ENCODE assay signal across 17 mouse cellular contexts in the genomic region with DNA sequence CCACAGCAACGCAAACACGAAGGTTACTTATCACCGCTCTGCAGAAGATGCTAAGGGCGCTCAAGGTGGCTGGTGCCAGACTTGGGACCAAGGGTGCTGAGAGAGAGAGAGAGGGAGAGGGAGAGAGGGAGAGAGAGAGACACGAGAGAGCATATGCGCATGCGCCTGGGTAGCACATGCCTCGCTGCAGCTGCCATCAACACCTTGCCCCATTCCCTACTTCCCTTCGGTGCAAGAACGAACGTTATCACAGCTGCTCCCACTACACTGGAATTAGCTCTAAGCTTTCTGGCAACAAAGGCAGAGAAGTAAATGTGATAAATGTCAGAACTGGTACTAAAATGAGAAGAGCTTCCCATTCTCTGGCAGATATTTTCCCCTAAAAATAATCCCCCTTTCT.
DNase-seq lines count a peak whose midpoint lies in the region; ATAC-seq and TF ChIP-seq lines count a peak whose summit lies in the region.
"Had no signal": no experiment of that assay in that cellular context is flagged by ENCODE, and none has a peak within 500 bp of the region (broad histone marks: within the 10 kb centered on the region; RNA-seq: fewer than 3 reads in every experiment).

No protein-coding gene starts in this region.

- peaks cover 54% of the 10 kb centered on the region for H3K4me1 ChIP-seq in heart, embryonic 12.5 days (replicated peaks)
- H3K4me1 ChIP-seq in heart, adult 2 months (ENCODE audit: control insufficient read depth, insufficient read depth, low read length): peaks cover 2% of the 10 kb centered on the region; the same call in 1 of the 2 replicates
- peaks cover 11% of the 10 kb centered on the region for H3K4me1 ChIP-seq in kidney, postnatal 0 days (replicated peaks; ENCODE audit: insufficient read depth, low read length)
- peaks cover 57% of the 10 kb centered on the region for H3K4me1 ChIP-seq in thymus, adult 2 months (replicated peaks; ENCODE audit: control insufficient read depth, insufficient read depth, low read length)

- H3K27ac ChIP-seq in heart, embryonic 12.5 days (ENCODE audit: poor library complexity, severe bottlenecking): peak overlapping the region; percentile 96
- no peak overlapping the region; the same call in 1 of the 2 replicates for H3K27ac ChIP-seq in heart, adult 2 months
- H3K27ac ChIP-seq in kidney, postnatal 0 days: peak overlapping the region; percentile 82
- 0 out of 2 replicates have a peak overlapping the region, but pooled peaks have one; percentile 9 for H3K27ac ChIP-seq in thymus, adult 2 months (ENCODE audit: control insufficient read depth, insufficient read depth, low read length)

- DNase-seq in heart, adult 2 months: no peak
- DNase-seq in kidney, postnatal 0 days (ENCODE audit: low spot score): no peak
- no peak for DNase-seq in kidney, postnatal 4 days
- no peak for DNase-seq in thymus, adult 2 months
- no peak for DNase-seq in thymus, postnatal 25 days
- DNase-seq in retina, postnatal 1 day: no peak
- DNase-seq: adrenal gland, adult 8-10 months; cerebellum, adult 8-10 months; kidney, adult 11 months; layer of hippocampus, postnatal 36 days; liver; lung, adult 18-20 months; lung, postnatal 36 days; midbrain, embryonic 14.5 days had no signal

- TF ChIP-seq EP300 in heart, adult 2 months (IDR thresholded peaks at IDR 0.05; ENCODE audit: insufficient read depth, low read depth, low read length): no peak

- 25% methylated on average over 11 of the region's 11 CpGs for WGBS in heart, embryonic 12.5 days
- 53% methylated on average over 11 of the region's 11 CpGs for WGBS in heart, adult 2 months
- 60% methylated on average over 11 of the region's 11 CpGs for WGBS in kidney, postnatal 0 days
- WGBS in thymus, adult 2 months: 97% methylated on average over 11 of the region's 11 CpGs

- H3K79me2 ChIP-seq in heart, adult 2 months (replicated peaks; ENCODE audit: control insufficient read depth, insufficient read depth, low read length): no peaks in the 10 kb centered on the region

- TF ChIP-seq POLR2A in heart, adult 2 months (IDR thresholded peaks at IDR 0.05; ENCODE audit: insufficient read depth, low read depth, low read length): no peak
- TF ChIP-seq POLR2A in thymus, adult 2 months (IDR thresholded peaks at IDR 0.05; ENCODE audit: control insufficient read depth, extremely low read depth, insufficient read depth, low read length, poor library complexity): no peak

- H3K9ac ChIP-seq in heart, embryonic 12.5 days: no peak overlapping the region
- H3K9ac ChIP-seq in heart, adult 2 months (ENCODE audit: low read depth, low read length): no peak overlapping the region
- no peak overlapping the region for H3K9ac ChIP-seq in kidney, postnatal 0 days (ENCODE audit: low read depth, low read length)

- no peak overlapping the region for H3K4me2 ChIP-seq in heart, embryonic 12.5 days
- no peak overlapping the region for H3K4me2 ChIP-seq in kidney, postnatal 0 days (ENCODE audit: low read length)

- H3K27me3 ChIP-seq in heart, embryonic 12.5 days (replicated peaks): no peaks in the 10 kb centered on the region
- H3K27me3 ChIP-seq in heart, adult 2 months (ENCODE audit: control insufficient read depth, insufficient read depth, low read length): no peaks in the 10 kb centered on the region
- no peaks in the 10 kb centered on the region for H3K27me3 ChIP-seq in kidney, postnatal 0 days (ENCODE audit: insufficient read depth, low read length)
- H3K27me3 ChIP-seq in thymus, adult 2 months (ENCODE audit: control insufficient read depth, insufficient read depth, low read length): no peaks in the 10 kb centered on the region

- H3K36me3 ChIP-seq in heart, embryonic 12.5 days: peaks cover 13% of the 10 kb centered on the region
- no peaks in the 10 kb centered on the region for H3K36me3 ChIP-seq in heart, adult 2 months (ENCODE audit: control insufficient read depth, insufficient read depth, low read length)
- no peaks in the 10 kb centered on the region for H3K36me3 ChIP-seq in kidney, postnatal 0 days (ENCODE audit: insufficient read depth, low read length)
- 0 out of 2 replicates have a peak, but pooled peaks cover 5% of the 10 kb centered on the region for H3K36me3 ChIP-seq in thymus, adult 2 months (ENCODE audit: control insufficient read depth, insufficient read depth, low read length)

- intact Hi-C loops in heart, adult 2 months (cut with DNase I): no loop called here

- no peak for TF ChIP-seq CTCF in heart, adult 2 months (IDR thresholded peaks at IDR 0.05)
- no peak for TF ChIP-seq CTCF in kidney, postnatal 0 days (IDR thresholded peaks at IDR 0.05; ENCODE audit: low read depth)
- TF ChIP-seq CTCF in thymus, adult 2 months (IDR thresholded peaks at IDR 0.05; ENCODE audit: borderline replicate concordance, control insufficient read depth, extremely low read depth, insufficient read depth, low read length, poor library complexity): no peak

- ATAC-seq in heart, embryonic 12.5 days (ENCODE audit: insufficient number of reproducible peaks, low FRiP score): no peak
- no peak for ATAC-seq in kidney, postnatal 0 days (replicated peaks; ENCODE audit: low FRiP score, low read depth)
- ATAC-seq: CD4-positive, CD25-positive, alpha-beta regulatory T cell, adult 4 months; hindbrain, embryonic 16.5 days had no signal

- no peak overlapping the region for H3K4me3 ChIP-seq in heart, embryonic 12.5 days
- H3K4me3 ChIP-seq in heart, adult 2 months: no peak overlapping the region
- no peak overlapping the region for H3K4me3 ChIP-seq in kidney, postnatal 0 days (replicated peaks; ENCODE audit: low read depth, low read length)
- H3K4me3 ChIP-seq in thymus, adult 2 months (ENCODE audit: control insufficient read depth, insufficient read depth, low read length): no peak overlapping the region

- H3K9me3 ChIP-seq in heart, embryonic 12.5 days (replicated peaks): no peaks in the 10 kb centered on the region
- H3K9me3 ChIP-seq in kidney, postnatal 0 days (replicated peaks; ENCODE audit: low read length): no peaks in the 10 kb centered on the region
